ENCODE assay signal across 25 mouse cellular contexts in genomic region chr6:97309161-97309560, GRCm38 (mm10). TPM values are rescaled to one million over a fixed set of nuclear protein-coding genes. Genes with fewer than 3 reads are reported as not detected.
DNase-seq lines count a peak whose midpoint lies in the region; ATAC-seq and TF ChIP-seq lines count a peak whose summit lies in the region.
"Had no signal": no experiment of that assay in that cellular context is flagged by ENCODE, and none has a peak within 500 bp of the region (broad histone marks: within the 10 kb centered on the region; RNA-seq: fewer than 3 reads in every experiment).

No protein-coding gene starts in this region.

- intact Hi-C loops in heart, postnatal 10 days (cut with DNase I), result no loop called here

- no peak for TF ChIP-seq EP300 in lung, postnatal 0 days (IDR thresholded peaks at IDR 0.05)

- no peak overlapping the region for H3K4me2 ChIP-seq in liver, embryonic 12.5 days
- no peak overlapping the region for H3K4me2 ChIP-seq in lung, postnatal 0 days (replicated peaks; ENCODE audit: low read depth, low read length)
- H3K4me2 ChIP-seq: embryonic facial prominence, embryonic 15.5 days; heart, embryonic 13.5 days; hindbrain, embryonic 15.5 days; limb, embryonic 12.5 days; lung, embryonic 15.5 days; midbrain, embryonic 13.5 days had no signal

- WGBS in heart, embryonic 10.5 days, result 38% methylated on average over 6 of the region's 6 CpGs
- WGBS in liver, adult 2 months, result 16% methylated on average over 6 of the region's 6 CpGs
- WGBS in liver, embryonic 12.5 days (ENCODE audit: insufficient replicate concordance), result 15% methylated on average over 6 of the region's 6 CpGs
- 34% methylated on average over 6 of the region's 6 CpGs for WGBS in lung, postnatal 0 days

- no peaks in the 10 kb centered on the region for H3K9me3 ChIP-seq in heart, embryonic 10.5 days
- no peaks in the 10 kb centered on the region for H3K9me3 ChIP-seq in liver, embryonic 12.5 days (replicated peaks)
- no peaks in the 10 kb centered on the region for H3K9me3 ChIP-seq in lung, postnatal 0 days (ENCODE audit: low read length)
- H3K9me3 ChIP-seq: embryonic facial prominence, embryonic 15.5 days; heart, embryonic 13.5 days; hindbrain, embryonic 15.5 days; limb, embryonic 12.5 days; lung, embryonic 15.5 days; midbrain, embryonic 13.5 days had no signal

- peak overlapping the region; percentile 63 for H3K9ac ChIP-seq in liver, adult 2 months (ENCODE audit: low read depth, low read length)
- no peak overlapping the region for H3K9ac ChIP-seq in liver, embryonic 12.5 days
- no peak overlapping the region for H3K9ac ChIP-seq in lung, postnatal 0 days (replicated peaks; ENCODE audit: low read depth)
- H3K9ac ChIP-seq: embryonic facial prominence, embryonic 15.5 days; heart, embryonic 13.5 days; hindbrain, embryonic 15.5 days; limb, embryonic 12.5 days; lung, embryonic 15.5 days; midbrain, embryonic 13.5 days had no signal

- DNase-seq in heart, embryonic 10.5 days (ENCODE audit: low spot score), result no peak
- DNase-seq in heart, postnatal 10 days, result no peak
- peak; percentile 71 for DNase-seq in liver, adult 2 months (ENCODE audit: extremely low read depth, low read depth, low spot score)
- DNase-seq in liver, result no peak
- no peak for DNase-seq in B cell, adult 2 months
- no peak for DNase-seq in lung, postnatal 0 days (ENCODE audit: low spot score)
- DNase-seq: adrenal gland, postnatal 10 days; cerebellum, adult 9-11 months; gastrocnemius, adult 2 months; heart, postnatal 36 days; spleen, adult 18-20 months; thymus, postnatal 36 days had no signal

- no peak for TF ChIP-seq CTCF in liver, adult 2 months (IDR thresholded peaks at IDR 0.05; ENCODE audit: low read depth, low read length)
- TF ChIP-seq CTCF in lung, postnatal 0 days (IDR thresholded peaks at IDR 0.05), result no peak

- TF ChIP-seq POLR2A in liver, adult 2 months (IDR thresholded peaks at IDR 0.05; ENCODE audit: extremely low read depth, insufficient read depth, low read length), result no peak

- ATAC-seq in liver, embryonic 12.5 days, result 0 out of 2 replicates have a peak, but pooled peaks have one; percentile 18
- ATAC-seq in lung, postnatal 0 days, result no peak
- ATAC-seq: intestine, embryonic 16.5 days; midbrain, embryonic 13.5 days had no signal

- H3K36me3 ChIP-seq in heart, embryonic 10.5 days, result peaks cover 42% of the 10 kb centered on the region
- H3K36me3 ChIP-seq in liver, adult 2 months (ENCODE audit: control insufficient read depth, insufficient read depth, low read length), result peaks cover 38% of the 10 kb centered on the region
- H3K36me3 ChIP-seq in liver, embryonic 12.5 days, result peaks cover 15% of the 10 kb centered on the region; the same call in 1 of the 2 replicates
- H3K36me3 ChIP-seq in lung, postnatal 0 days (ENCODE audit: insufficient read depth, low read length), result peaks cover 9% of the 10 kb centered on the region; the same call in 1 of the 2 replicates

- H3K27ac ChIP-seq in heart, embryonic 10.5 days, result peak overlapping the region; percentile 56
- H3K27ac ChIP-seq in liver, adult 2 months (replicated peaks; ENCODE audit: insufficient read depth, low read depth, low read length), result peak overlapping the region; percentile 97
- H3K27ac ChIP-seq in liver, embryonic 12.5 days, result no peak overlapping the region
- no peak overlapping the region for H3K27ac ChIP-seq in lung, postnatal 0 days (ENCODE audit: low read length)
- H3K27ac ChIP-seq: embryonic facial prominence, embryonic 15.5 days; gastrocnemius, adult 2 months; heart, embryonic 13.5 days; hindbrain, embryonic 15.5 days; limb, embryonic 12.5 days; lung, embryonic 15.5 days; macrophage; midbrain, embryonic 13.5 days had no signal

- no peaks in the 10 kb centered on the region for H3K27me3 ChIP-seq in heart, embryonic 10.5 days (ENCODE audit: insufficient read depth, poor library complexity, severe bottlenecking)
- H3K27me3 ChIP-seq in liver, adult 2 months (ENCODE audit: control insufficient read depth, insufficient read depth, low read length), result no peaks in the 10 kb centered on the region
- 0 out of 2 replicates have a peak, but pooled peaks cover 3% of the 10 kb centered on the region for H3K27me3 ChIP-seq in liver, embryonic 12.5 days (replicated peaks)
- no peaks in the 10 kb centered on the region for H3K27me3 ChIP-seq in lung, postnatal 0 days (replicated peaks; ENCODE audit: insufficient read depth, low read length)
- H3K27me3 ChIP-seq: embryonic facial prominence, embryonic 15.5 days; heart, embryonic 13.5 days; hindbrain, embryonic 15.5 days; limb, embryonic 12.5 days; lung, embryonic 15.5 days had no signal

- peaks cover 46% of the 10 kb centered on the region for H3K4me1 ChIP-seq in heart, embryonic 10.5 days
- H3K4me1 ChIP-seq in liver, adult 2 months (ENCODE audit: control insufficient read depth, insufficient read depth, low read length), result peaks cover 19% of the 10 kb centered on the region
- H3K4me1 ChIP-seq in liver, embryonic 12.5 days, result peaks cover 36% of the 10 kb centered on the region
- H3K4me1 ChIP-seq in lung, postnatal 0 days (ENCODE audit: insufficient read depth, low read depth, low read length), result 0 out of 2 replicates have a peak, but pooled peaks cover 5% of the 10 kb centered on the region

- no peak overlapping the region for H3K4me3 ChIP-seq in heart, embryonic 10.5 days
- peak overlapping the region; percentile 34 for H3K4me3 ChIP-seq in liver, adult 2 months (ENCODE audit: insufficient read depth, low read depth, low read length)
- H3K4me3 ChIP-seq in liver, embryonic 12.5 days, result no peak overlapping the region
- no peak overlapping the region for H3K4me3 ChIP-seq in lung, postnatal 0 days (ENCODE audit: low read depth, low read length)
- H3K4me3 ChIP-seq: embryonic facial prominence, embryonic 15.5 days; gastrocnemius, adult 2 months; heart, embryonic 13.5 days; hindbrain, embryonic 15.5 days; limb, embryonic 12.5 days; lung, embryonic 15.5 days; midbrain, embryonic 13.5 days; myocyte had no signal

- peaks cover 4% of the 10 kb centered on the region; the same call in 1 of the 2 replicates for H3K79me2 ChIP-seq in liver, adult 2 months (ENCODE audit: control insufficient read depth, insufficient read depth, low read length)

RNA-seq across cellular contexts. Expression of gene Lmod3, which starts 56.6 kb away (rescaled TPM):
- 10.5 and 17.5 TPM in 2 replicates for polyA plus RNA-seq in heart, embryonic 10.5 days (2016; fragmentation: Nextera tagmentation; extraction: Ambion mirVana)
- total RNA-seq in heart, postnatal 10 days (2021), result 10 to 100 TPM; 45.8 to 66.3 TPM
- total RNA-seq in liver, adult 2 months (2014; rRNA removed), result 0.27 and 0.28 TPM in 2 replicates
- polyA plus RNA-seq in liver, adult 2 months (2012; rRNA removed), result 0.04 and 0.07 TPM in 2 replicates
- polyA plus RNA-seq in liver, embryonic 12.5 days (2016; fragmentation: Nextera tagmentation; extraction: Ambion mirVana), result 0.05 and 0.10 TPM in 2 replicates
- polyA plus RNA-seq in lung, postnatal 0 days (2015; fragmentation: Nextera tagmentation; extraction: Ambion mirVana), result 0.24 and 0.31 TPM in 2 replicates
- total RNA-seq: granulocyte monocyte progenitor cell, adult 5-6 weeks; layer of hippocampus, postnatal 14 days had no signal
- polyA plus RNA-seq: forebrain, embryonic 11.5 days; hindbrain, embryonic 15.5 days; macrophage had no signal

Comparison
In these comparisons a context has a peak if more than half of its experiments do, and no peak if none do; other contexts are left out.
1. H3K27ac ChIP-seq: peak in heart, embryonic 10.5 days (single experiment) and liver, adult 2 months (single experiment); none in liver, embryonic 12.5 days (single experiment) and lung, postnatal 0 days (single experiment).